Mouse (Mus musculus) ES-E14 (cell line): ENCODE data around the gene Fam19a3.

Source experiments
- CHD2 ChIP-seq: IDR thresholded peaks from 2 replicates; pipeline ENCODE4 v1.6.1; 2014; ENCODE audit warnings: mild to moderate bottlenecking, low read depth, low read length, inconsistent platforms
- HCFC1 ChIP-seq: IDR thresholded peaks from 2 replicates; pipeline ENCODE4 v1.6.1; 2012; ENCODE audit warnings: low read length, inconsistent platforms, borderline replicate concordance; ENCODE audit not compliant: insufficient read depth
- MAFK ChIP-seq: IDR thresholded peaks from 2 replicates; pipeline ENCODE4 v1.6.1; 2014; ENCODE audit warnings: mild to moderate bottlenecking, low read depth, low read length, inconsistent platforms; ENCODE audit not compliant: insufficient read depth
- ZNF384 ChIP-seq: IDR thresholded peaks from 2 replicates; pipeline ENCODE4 v1.6.1; 2012; ENCODE audit warnings: low read depth, low read length, inconsistent platforms

DNA sequence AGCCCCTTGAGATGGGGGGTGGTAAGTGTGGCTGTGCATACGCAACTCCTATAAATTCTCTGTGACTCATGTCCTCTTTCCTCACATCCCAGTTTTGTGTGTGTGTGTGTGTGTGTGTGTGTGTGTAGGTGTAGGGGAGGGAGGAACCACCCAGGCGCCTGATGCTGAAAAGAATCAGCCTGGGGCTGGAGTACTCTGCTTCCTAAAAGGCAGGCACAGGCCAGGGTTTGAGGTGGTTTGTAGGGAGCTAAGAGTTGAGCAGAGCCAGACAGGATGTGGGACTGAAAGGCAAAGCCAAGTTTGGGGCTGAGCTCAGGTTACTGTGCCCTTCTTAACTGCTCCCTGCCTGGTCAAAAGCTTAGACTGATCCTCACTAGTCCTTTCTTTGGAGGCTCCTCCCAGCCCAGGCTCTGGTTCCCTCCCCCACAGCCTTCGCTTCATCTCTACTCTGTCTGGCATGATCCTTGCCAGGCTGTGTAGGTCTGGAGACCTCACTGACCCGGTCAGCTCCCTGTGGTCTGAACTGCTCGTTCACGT lies 8.8 kb upstream of the Fam19a3 start:
- TF ChIP-seq ZNF384 (no peak), MAFK (no peak), HCFC1 (no peak), CHD2 (no peak)
